ENCODE assay signal across 8 mouse cellular contexts in genomic region chr4:155187192-155187674, GRCm38 (mm10). TPM values are rescaled to one million over a fixed set of nuclear protein-coding genes. Genes with fewer than 3 reads are reported as not detected.
A peak's percentile ranks its signal among the peaks of the same experiment; 100 is the strongest.
DNase-seq lines count a peak whose midpoint lies in the region; ATAC-seq and TF ChIP-seq lines count a peak whose summit lies in the region.

No protein-coding gene starts in this region.

- no peak for TF ChIP-seq CTCF in kidney, postnatal 0 days (IDR thresholded peaks at IDR 0.05; ENCODE audit: low read depth)

- H3K27me3 ChIP-seq in kidney, postnatal 0 days (ENCODE audit: insufficient read depth, low read length): no peaks in the 10 kb centered on the region
- no peaks in the 10 kb centered on the region for H3K27me3 ChIP-seq in embryonic facial prominence, embryonic 11.5 days (ENCODE audit: control insufficient read depth, insufficient read depth, low read length)
- no peaks in the 10 kb centered on the region for H3K27me3 ChIP-seq in limb, embryonic 12.5 days

- peaks cover 84% of the 10 kb centered on the region for H3K4me1 ChIP-seq in kidney, postnatal 0 days (replicated peaks; ENCODE audit: insufficient read depth, low read length)
- peaks cover 25% of the 10 kb centered on the region for H3K4me1 ChIP-seq in embryonic facial prominence, embryonic 11.5 days (ENCODE audit: control insufficient read depth, insufficient read depth, low read length)
- H3K4me1 ChIP-seq in limb, embryonic 12.5 days (replicated peaks): peaks cover 91% of the 10 kb centered on the region

- no peaks in the 10 kb centered on the region for H3K9me3 ChIP-seq in kidney, postnatal 0 days (replicated peaks; ENCODE audit: low read length)
- H3K9me3 ChIP-seq in embryonic facial prominence, embryonic 11.5 days (replicated peaks; ENCODE audit: control insufficient read depth, low read length): no peaks in the 10 kb centered on the region
- H3K9me3 ChIP-seq in limb, embryonic 12.5 days: no peaks in the 10 kb centered on the region

- DNase-seq in kidney, postnatal 0 days (ENCODE audit: low spot score): peak; percentile 68
- no peak for DNase-seq in kidney, adult 8-10 months
- DNase-seq in embryonic facial prominence, embryonic 11.5 days (ENCODE audit: low spot score): no peak
- DNase-seq in right cerebral cortex, adult 18-20 months: no peak
- no peak for DNase-seq in urinary bladder, postnatal 4 days (ENCODE audit: low spot score in 2 of 2)
- DNase-seq in left cerebral cortex, adult 11 months (ENCODE audit: low spot score): no peak

- no peak overlapping the region for H3K4me2 ChIP-seq in kidney, postnatal 0 days (ENCODE audit: low read length)
- H3K4me2 ChIP-seq in embryonic facial prominence, embryonic 11.5 days (ENCODE audit: low read depth, low read length): no peak overlapping the region
- no peak overlapping the region; the same call in 1 of the 2 replicates for H3K4me2 ChIP-seq in limb, embryonic 12.5 days

- ATAC-seq in kidney, postnatal 0 days (replicated peaks; ENCODE audit: low FRiP score, low read depth): no peak
- ATAC-seq in embryonic facial prominence, embryonic 11.5 days (replicated peaks; ENCODE audit: insufficient number of reproducible peaks, low FRiP score, low TSS enrichment, low read depth): no peak
- ATAC-seq in limb, embryonic 12.5 days (ENCODE audit: insufficient number of reproducible peaks, insufficient read depth, low FRiP score, low TSS enrichment, low read depth): no peak
- ATAC-seq in neutrophil, adult 5-6 weeks (ENCODE audit: extremely low read depth, insufficient number of reproducible peaks, low FRiP score, poor library complexity, severe bottlenecking): peak; percentile 47; the same call in 1 of the 2 replicates

- H3K27ac ChIP-seq in kidney, postnatal 0 days: peak overlapping the region; percentile 65
- no peak overlapping the region for H3K27ac ChIP-seq in embryonic facial prominence, embryonic 11.5 days (replicated peaks; ENCODE audit: low read depth, low read length)
- H3K27ac ChIP-seq in limb, embryonic 12.5 days: peak overlapping the region; percentile 60; the same call in 1 of the 2 replicates

- H3K4me3 ChIP-seq in kidney, postnatal 0 days (replicated peaks; ENCODE audit: low read depth, low read length): no peak overlapping the region
- H3K4me3 ChIP-seq in embryonic facial prominence, embryonic 11.5 days (ENCODE audit: low read depth, low read length): no peak overlapping the region
- H3K4me3 ChIP-seq in limb, embryonic 12.5 days (replicated peaks): no peak overlapping the region

- no peaks in the 10 kb centered on the region for H3K36me3 ChIP-seq in kidney, postnatal 0 days (ENCODE audit: insufficient read depth, low read length)
- no peaks in the 10 kb centered on the region for H3K36me3 ChIP-seq in embryonic facial prominence, embryonic 11.5 days (replicated peaks; ENCODE audit: control insufficient read depth, insufficient read depth, low read depth, low read length)
- no peaks in the 10 kb centered on the region for H3K36me3 ChIP-seq in limb, embryonic 12.5 days

- 39% methylated on average over 3 of the region's 3 CpGs for WGBS in kidney, postnatal 0 days
- 39% methylated on average over 3 of the region's 3 CpGs for WGBS in embryonic facial prominence, embryonic 11.5 days
- 45% methylated on average over 3 of the region's 3 CpGs for WGBS in limb, embryonic 12.5 days

- no peak overlapping the region for H3K9ac ChIP-seq in kidney, postnatal 0 days (ENCODE audit: low read depth, low read length)
- 0 out of 2 replicates have a peak overlapping the region, but pooled peaks have one; percentile 5 for H3K9ac ChIP-seq in embryonic facial prominence, embryonic 11.5 days (replicated peaks; ENCODE audit: low read length)
- no peak overlapping the region for H3K9ac ChIP-seq in limb, embryonic 12.5 days (replicated peaks)

RNA-seq across cellular contexts. Expression of gene Ski, which starts 35.2 kb away (rescaled TPM):
- 15.5 TPM in 2 replicates for polyA plus RNA-seq in kidney, postnatal 0 days (2015; fragmentation: Nextera tagmentation; extraction: Ambion mirVana)
- polyA plus RNA-seq in embryonic facial prominence, embryonic 11.5 days (2014; fragmentation: Nextera tagmentation; extraction: Ambion mirVana): 15.4 and 15.9 TPM in 2 replicates
- 18.4 and 18.8 TPM in 2 replicates for polyA plus RNA-seq in limb, embryonic 12.5 days (2016; fragmentation: Nextera tagmentation; extraction: Ambion mirVana)
- total RNA-seq in neutrophil, adult 5-6 weeks (2017): 25.9 and 27.7 TPM in 2 replicates
